Mouse (Mus musculus) liver, adult 2 months (tissue): ENCODE measurements around the gene Lgmn.

Experiments
- CTCF ChIP-seq: fragments of 200-500 bp; IDR thresholded peaks from 2 replicates; pipeline ENCODE4 v1.5.1; 2011; ENCODE audit warnings: low read depth, low read length, control low read depth
- POLR2A ChIP-seq: fragments of 200-500 bp; IDR thresholded peaks from 2 replicates; pipeline ENCODE4 v1.6.1; 2011; ENCODE audit warnings: low read length, control low read depth; ENCODE audit not compliant: insufficient read depth; ENCODE audit errors: extremely low read depth

- TF ChIP-seq CTCF, result no peak
- TF ChIP-seq POLR2A, result no peak
Observed at GRCm38 (mm10) chr12:102480481-102480880, 40.9 kb upstream of the Lgmn start.
